Mouse (Mus musculus) heart, adult 2 months (tissue): ENCODE results near the gene Mxra7.

ENCODE experiments used
- CTCF ChIP-seq: fragments of 200-600 bp; IDR thresholded peaks from 2 replicates; pipeline ENCODE4 v1.8.1; 2022; ENCODE audit warnings: antibody characterized with exemption, mild to moderate bottlenecking, moderate library complexity
- POLR2A ChIP-seq: fragments of 200-500 bp; IDR thresholded peaks from 2 replicates; pipeline ENCODE4 v1.6.1; 2011; ENCODE audit warnings: mild to moderate bottlenecking, low read depth, low read length, control low read depth; ENCODE audit not compliant: insufficient read depth

- no peak for TF ChIP-seq POLR2A
- no peak for TF ChIP-seq CTCF
Observed at GRCm38 (mm10) chr11:116836283-116836682, 8.4 kb upstream of the Mxra7 start.
